Mouse (Mus musculus) heart, postnatal 0 days (tissue): Measurements from ENCODE around the gene Zfr2. TPM values are rescaled to one million over a fixed set of nuclear protein-coding genes. Genes with fewer than 3 reads are reported as not detected.

Experiments used
- ATAC-seq: fragments of 200-750 bp; cut with Nextera tagmentation; 2 replicates; pipeline ENCODE4 v1.8.0; 2017; ENCODE audit warnings: low read depth, moderate number of reproducible peaks, moderate library complexity; ENCODE audit not compliant: insufficient read depth
- DNase-seq: peaks from one replicate; pipeline ENCODE4 v3.0.0-alpha.2; 2016; ENCODE audit warnings: low spot score
- H3K27ac ChIP-seq: fragments of 300-500 bp; sonication (generic); 2 replicates; pipeline ENCODE4 v1.5.1; 2014; ENCODE audit warnings: low read depth, mild to moderate bottlenecking
- H3K27me3 ChIP-seq: fragments of 300-500 bp; sonication (generic); 2 replicates; pipeline ENCODE4 v1.6.1; 2014; ENCODE audit warnings: low read length, mixed read lengths; ENCODE audit not compliant: control insufficient read depth, insufficient read depth
- H3K36me3 ChIP-seq: fragments of 300-500 bp; sonication (generic); replicated peaks from 2 replicates; pipeline ENCODE4 v1.6.1; 2014; ENCODE audit warnings: low read length, mixed read lengths; ENCODE audit not compliant: control insufficient read depth, insufficient read depth
- H3K4me1 ChIP-seq: fragments of 300-500 bp; sonication (generic); 2 replicates; pipeline ENCODE4 v1.6.1; 2014; ENCODE audit warnings: antibody characterized with exemption; ENCODE audit not compliant: control insufficient read depth, insufficient read depth
- H3K4me2 ChIP-seq: fragments of 300-500 bp; sonication (generic); 2 replicates; pipeline ENCODE4 v1.6.1; 2014; ENCODE audit warnings: low read depth, mild to moderate bottlenecking, low read length, moderate library complexity
- H3K4me3 ChIP-seq: fragments of 300-500 bp; sonication (generic); 2 replicates; pipeline ENCODE4 v1.5.1; 2014; ENCODE audit warnings: low read depth, low read length
- H3K9ac ChIP-seq: fragments of 300-500 bp; sonication (generic); replicated peaks from 2 replicates; pipeline ENCODE4 v1.6.1; 2014; ENCODE audit warnings: low read depth, low read length, mixed read lengths
- H3K9me3 ChIP-seq: fragments of 300-500 bp; sonication (generic); replicated peaks from 2 replicates; pipeline ENCODE4 v1.6.1; 2016; ENCODE audit warnings: low read length; ENCODE audit not compliant: control insufficient read depth
- CTCF ChIP-seq: IDR thresholded peaks from 2 replicates; pipeline ENCODE4 v1.5.1; 2016; ENCODE audit warnings: antibody characterized with exemption, control low read depth, low read depth
- EP300 ChIP-seq: IDR thresholded peaks from 2 replicates; pipeline ENCODE4 v1.6.1; 2016; ENCODE audit warnings: antibody characterized with exemption, low read depth
- WGBS: fragments of 180-500 bp; shearing (Covaris S2); extraction: QIAGEN DNeasy Blood & Tissue Kit; methylation state at CpG from one replicate; pipeline ENCODE4 v1.1.7; 2014; 5-methylcytosine and 5-hydroxymethylcytosine counted together
- polyA plus RNA-seq: library from polyadenylated mRNA; unstranded; fragments of >200 nt; fragmentation: Nextera tagmentation; extraction: Ambion mirVana; gene quantifications from 2 replicates; pipeline ENCODE4 v1.2.1, GENCODE M21; 2015
- total RNA-seq: library from RNA; depleted of rRNA; stranded (reverse); fragments of >200 nt; gene quantifications from 2 replicates; pipeline ENCODE4 v1.2.3, GENCODE M21; 2014; ENCODE audit warnings: low replicate concordance; rRNA removed

The Zfr2 gene
- total RNA-seq: 7.0 and 10.2 TPM in 2 replicates
- polyA plus RNA-seq: 2.2 and 2.6 TPM in 2 replicates

- ATAC-seq (peak; percentile 88), DNase-seq (peak; percentile 72)
- H3K9me3 ChIP-seq: no peaks in the 10 kb centered on the region
- 7% methylated on average over 29 of the region's 29 CpGs for WGBS
- H3K27ac ChIP-seq: 0 out of 2 replicates have a peak within 1 kb of the TSS, but pooled peaks have one; percentile 36
- no peaks in the 10 kb centered on the region for H3K36me3 ChIP-seq
- no peak for TF ChIP-seq EP300
- no peak for TF ChIP-seq CTCF
- peak within 1 kb of the TSS; percentile 66 for H3K4me3 ChIP-seq
- peak within 1 kb of the TSS; percentile 69 for H3K9ac ChIP-seq
- H3K4me1 ChIP-seq: peaks cover 13% of the 10 kb centered on the region
- peak within 1 kb of the TSS; percentile 72 for H3K4me2 ChIP-seq
- H3K27me3 ChIP-seq: peaks cover 37% of the 10 kb centered on the region
Observed at GRCm38 (mm10) chr10:81232580-81233225, at the start of gene Zfr2. Gene Zfr2, plus strand, starts transcription at chr10:81233155.

DNA sequence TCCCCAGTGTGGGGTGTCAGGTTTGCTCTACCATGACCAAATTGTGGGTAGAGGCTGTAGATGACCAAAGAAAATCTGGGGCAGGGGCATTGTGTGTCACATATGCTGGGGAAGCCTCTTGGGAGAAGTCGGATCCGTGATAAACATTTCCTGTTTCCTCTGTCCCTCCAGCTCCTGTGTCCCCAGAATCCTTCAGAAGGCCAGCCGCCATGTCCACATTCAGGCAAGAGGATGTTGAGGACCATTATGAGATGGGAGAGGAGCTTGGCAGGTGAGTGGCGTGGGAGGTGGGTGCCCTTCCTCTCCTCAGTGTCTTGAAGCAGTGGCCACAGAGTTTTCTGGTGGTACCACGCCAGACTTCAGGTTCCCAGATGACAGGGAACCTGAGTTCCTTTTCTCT lies 49.1 kb upstream of the Zfr2 start, which contains the start of gene 4930442H23Rik:
TSS of gene 4930442H23Rik (minus strand) at position 45 of the 400 bp plus-strand sequence.
- ATAC-seq (no peak), DNase-seq (no peak)
- Histone ChIP-seq H3K9me3 (no peaks in the 10 kb centered on the region), H3K4me2 (peak within 1 kb of the TSS; percentile 58), H3K36me3 (peaks cover 57% of the 10 kb centered on the region), H3K4me1 (peaks cover 14% of the 10 kb centered on the region), H3K27me3 (no peaks in the 10 kb centered on the region), H3K27ac (peak within 1 kb of the TSS; percentile 90), H3K9ac (peak within 1 kb of the TSS; percentile 63), H3K4me3 (peak within 1 kb of the TSS; percentile 62)
- no peak for TF ChIP-seq EP300
- no peak for TF ChIP-seq CTCF
- WGBS: 71% methylated on average over 5 of the region's 5 CpGs

GRCm38 (mm10) chr10:81184765-81185164 lies 48.2 kb upstream of the Zfr2 start:
- H3K4me1 ChIP-seq: peaks cover 14% of the 10 kb centered on the region
- no peak overlapping the region for H3K4me2 ChIP-seq
- H3K4me3 ChIP-seq: no peak overlapping the region
- no peaks in the 10 kb centered on the region for H3K9me3 ChIP-seq
- ATAC-seq (no peak), DNase-seq (peak; percentile 41)
- H3K9ac ChIP-seq: no peak overlapping the region
- H3K27ac ChIP-seq: peak overlapping the region; percentile 90
- peaks cover 49% of the 10 kb centered on the region for H3K36me3 ChIP-seq
- TF ChIP-seq CTCF (no peak), EP300 (peak; percentile 27; the same call in 1 of the 2 replicates)
- WGBS: 9% methylated on average over 4 of the region's 4 CpGs
- H3K27me3 ChIP-seq: no peaks in the 10 kb centered on the region

GRCm38 (mm10) chr10:81187161-81187560 lies 45.8 kb upstream of the Zfr2 start:
- 92% methylated on average over 9 of the region's 9 CpGs for WGBS
- TF ChIP-seq CTCF: no peak
- no peak for TF ChIP-seq EP300
- no peak overlapping the region for H3K9ac ChIP-seq
- no peak overlapping the region for H3K4me3 ChIP-seq
- no peak overlapping the region for H3K27ac ChIP-seq
- no peak for ATAC-seq
- no peaks in the 10 kb centered on the region for H3K27me3 ChIP-seq
- H3K9me3 ChIP-seq: no peaks in the 10 kb centered on the region
- no peak for DNase-seq
- no peak overlapping the region for H3K4me2 ChIP-seq
- peaks cover 25% of the 10 kb centered on the region for H3K36me3 ChIP-seq
- H3K4me1 ChIP-seq: peaks cover 21% of the 10 kb centered on the region

DNA sequence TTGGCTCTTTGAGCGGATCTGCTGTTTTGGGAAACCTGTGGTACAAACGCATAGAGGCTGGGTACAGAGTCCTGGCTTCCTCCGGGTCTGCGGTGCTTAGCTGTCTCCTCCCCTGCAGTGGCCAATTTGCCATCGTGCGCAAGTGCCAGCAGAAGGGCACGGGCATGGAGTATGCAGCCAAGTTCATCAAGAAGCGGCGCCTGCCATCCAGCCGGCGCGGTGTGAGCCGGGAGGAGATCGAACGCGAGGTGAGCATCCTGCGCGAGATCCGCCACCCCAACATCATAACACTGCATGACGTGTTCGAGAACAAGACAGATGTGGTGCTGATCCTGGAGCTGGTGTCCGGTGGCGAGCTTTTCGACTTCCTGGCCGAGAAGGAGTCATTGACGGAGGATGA lies 43.1 kb upstream of the Zfr2 start:
- WGBS: 85% methylated on average over 26 of the region's 26 CpGs
- no peak overlapping the region for H3K4me3 ChIP-seq
- peaks cover 20% of the 10 kb centered on the region; the same call in 1 of the 2 replicates for H3K4me1 ChIP-seq
- ATAC-seq (no peak), DNase-seq (no peak)
- no peak overlapping the region for H3K4me2 ChIP-seq
- H3K36me3 ChIP-seq: peaks cover 23% of the 10 kb centered on the region; the same call in 1 of the 2 replicates
- TF ChIP-seq EP300 (no peak), CTCF (no peak)
- no peaks in the 10 kb centered on the region for H3K9me3 ChIP-seq
- no peaks in the 10 kb centered on the region for H3K27me3 ChIP-seq
- no peak overlapping the region for H3K27ac ChIP-seq
- H3K9ac ChIP-seq: no peak overlapping the region
